Mouse (Mus musculus): ENCODE results near the gene Med9.
A peak's percentile ranks its signal among the peaks of the same experiment; 100 is the strongest.
"Not testable (repeated sequence)": the region's sequence is repeated elsewhere in the genome, so short reads cannot be mapped to it uniquely, and the experiment has no call there.

The Med9 gene

DNA sequence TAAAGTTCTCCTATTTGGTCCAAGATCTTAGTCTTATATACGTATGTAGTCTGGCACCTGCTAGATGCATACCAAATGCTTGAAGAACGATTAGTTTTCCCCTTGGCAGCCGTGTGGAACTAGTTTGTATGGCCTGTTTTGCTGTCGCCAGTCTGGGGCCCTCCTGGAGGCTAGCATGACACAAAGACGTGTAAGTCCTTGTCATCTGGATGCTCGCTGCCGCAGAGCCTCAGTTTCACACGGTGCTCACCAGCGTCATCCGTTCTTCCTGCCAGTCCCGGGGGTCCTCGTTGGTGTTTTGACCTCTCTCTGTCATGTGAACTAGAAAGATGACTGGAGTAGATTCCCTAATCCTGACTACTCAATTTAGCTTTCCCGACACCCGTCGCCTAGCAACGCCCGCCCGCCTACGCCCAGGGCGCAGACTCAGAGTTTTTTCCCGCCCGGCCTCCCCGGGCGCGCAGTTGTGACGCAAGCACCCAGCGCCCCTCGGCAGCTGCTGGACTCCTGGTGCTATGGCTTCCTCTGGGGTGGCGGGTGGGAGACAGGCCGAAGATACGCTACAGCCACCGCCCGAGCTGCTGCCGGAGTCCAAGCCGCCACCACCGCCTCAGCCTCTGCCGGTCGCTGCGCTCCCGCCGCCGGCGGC is at the start of gene Med9:
Gene Med9, plus strand, starts transcription at position 455 of the 649 bp plus-strand sequence.
- DNase-seq = peak; percentile 94

DNA sequence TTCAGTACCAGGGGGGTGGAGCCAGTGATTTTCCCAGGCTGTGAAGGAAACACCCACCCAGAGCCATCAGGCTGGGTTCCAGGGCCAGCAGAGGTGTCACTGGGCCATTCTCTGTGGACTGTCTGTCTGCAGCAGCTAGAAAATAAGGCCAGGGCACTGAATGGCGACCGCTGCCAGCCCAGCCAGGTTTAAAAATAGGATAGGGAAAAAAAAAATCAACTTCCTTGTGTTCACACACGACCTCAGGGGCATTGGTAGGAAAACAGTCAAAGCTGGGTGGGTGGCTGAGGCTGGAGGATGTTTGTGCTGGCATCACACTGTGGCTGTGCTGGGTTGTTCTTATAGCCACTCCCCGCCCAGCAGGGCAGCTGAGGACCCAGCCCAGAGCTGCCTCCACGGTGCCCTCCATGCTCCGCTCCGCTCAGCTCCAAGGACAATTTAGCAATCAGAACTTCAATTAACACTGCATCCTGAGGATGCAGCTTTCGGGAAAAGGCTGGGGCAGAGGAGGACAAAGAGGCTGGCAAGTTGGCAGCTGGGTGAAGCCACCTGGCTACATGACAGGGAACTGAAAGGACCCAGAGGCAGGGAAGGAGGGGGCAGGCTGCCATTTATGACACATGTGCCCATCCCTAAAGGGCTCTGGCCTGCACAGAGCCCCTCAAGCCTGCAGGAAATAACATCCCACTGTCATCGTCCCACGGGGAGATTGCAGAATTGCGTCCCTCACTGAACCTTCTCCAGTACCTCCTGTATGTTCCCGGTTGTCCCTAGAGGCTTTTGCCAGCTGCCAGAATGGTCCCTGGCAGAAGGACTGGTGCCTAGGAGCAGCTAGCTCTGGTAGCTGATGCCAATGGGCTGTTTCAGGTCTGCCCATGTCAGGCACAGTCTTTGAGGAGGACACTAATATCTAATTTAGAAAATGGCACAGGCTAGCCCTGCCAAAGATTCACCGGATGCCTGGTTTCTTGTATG is 48.0 kb upstream of the Med9 start:
- DNase-seq = peak; percentile 45

DNA sequence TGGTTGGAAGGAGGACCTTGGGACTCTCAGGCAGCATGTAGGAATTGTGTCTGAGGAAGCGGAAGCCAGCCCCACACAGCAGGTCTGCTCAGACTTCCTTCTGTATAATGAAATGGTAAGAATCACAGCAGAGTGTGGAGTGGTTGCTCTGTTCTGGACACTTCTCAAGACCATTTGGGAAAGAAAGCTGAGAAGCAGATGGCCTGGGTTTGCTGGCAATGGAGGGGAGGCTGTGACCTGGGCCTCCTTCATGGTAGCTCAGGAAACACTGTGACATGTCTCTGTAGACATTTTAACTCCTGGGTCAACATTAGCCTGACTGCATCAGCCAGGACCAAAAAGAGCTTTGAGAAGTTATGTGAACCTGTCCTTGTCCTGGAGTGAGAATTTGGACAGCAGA is 47.0 kb upstream of the Med9 start:
- DNase-seq = no peak

DNA sequence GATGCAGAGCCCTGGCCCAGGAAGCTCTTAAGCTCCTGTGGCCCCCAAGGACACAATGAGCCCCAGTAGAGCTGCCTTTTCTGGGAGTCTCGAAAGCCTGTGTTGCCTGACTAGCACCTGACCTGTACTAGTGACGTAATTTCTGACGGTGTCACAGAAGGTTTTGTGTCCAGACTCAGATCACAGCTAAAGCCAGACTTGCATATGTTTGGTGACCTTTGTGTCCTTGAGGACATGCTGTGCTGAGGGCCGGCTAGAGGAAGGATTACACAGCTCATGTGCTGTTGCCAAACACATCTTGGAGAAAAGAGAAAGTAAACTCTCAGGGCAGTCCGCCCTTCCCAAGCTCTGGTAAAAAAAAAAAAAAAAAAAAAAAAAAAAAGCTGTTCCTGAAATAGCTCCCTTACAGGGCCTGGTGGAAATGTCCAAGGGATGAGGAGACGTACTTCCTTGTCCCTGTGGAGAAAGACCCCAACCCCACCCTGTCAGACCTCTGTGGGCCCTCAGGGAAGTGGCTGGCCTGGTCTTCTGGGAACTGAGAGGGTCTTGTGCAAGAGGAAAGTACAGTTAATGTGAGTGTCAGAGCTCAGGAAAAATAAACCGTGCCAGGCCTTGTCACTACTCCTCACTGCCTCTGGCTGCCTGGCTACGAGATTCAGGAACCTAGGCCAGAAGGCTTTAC is 45.8 kb upstream of the Med9 start:
- DNase-seq = peak; percentile 50

DNA sequence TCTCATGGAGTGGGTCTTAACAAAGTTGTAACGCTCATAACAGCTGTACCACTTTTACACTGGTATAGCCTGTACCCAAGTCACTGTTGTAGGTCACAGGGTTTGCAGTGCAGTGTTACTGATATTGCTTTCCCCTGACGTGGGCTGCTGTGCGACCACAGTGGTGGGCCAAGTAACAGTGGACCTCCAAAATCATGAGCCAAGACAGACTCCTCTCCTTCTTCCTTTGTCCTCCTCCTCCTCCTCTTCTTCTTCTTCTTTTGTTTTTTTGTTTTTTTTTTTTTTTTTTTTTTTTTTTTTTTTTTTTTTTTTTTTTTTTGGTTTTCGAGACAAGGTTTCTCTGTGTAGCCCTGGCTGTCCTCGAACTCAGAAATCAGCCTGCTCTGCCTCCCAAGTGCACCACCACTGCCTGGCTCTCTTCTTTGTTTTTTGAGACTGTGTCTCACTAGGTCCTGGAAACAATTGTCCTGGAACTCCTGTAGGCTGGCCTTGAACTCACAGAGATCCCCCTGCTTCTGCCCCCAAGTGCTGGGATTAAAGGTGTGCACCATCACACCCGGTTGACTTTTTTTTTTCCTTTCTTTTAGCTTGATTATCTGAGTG is 41.4 kb upstream of the Med9 start:
- DNase-seq = no peak

DNA sequence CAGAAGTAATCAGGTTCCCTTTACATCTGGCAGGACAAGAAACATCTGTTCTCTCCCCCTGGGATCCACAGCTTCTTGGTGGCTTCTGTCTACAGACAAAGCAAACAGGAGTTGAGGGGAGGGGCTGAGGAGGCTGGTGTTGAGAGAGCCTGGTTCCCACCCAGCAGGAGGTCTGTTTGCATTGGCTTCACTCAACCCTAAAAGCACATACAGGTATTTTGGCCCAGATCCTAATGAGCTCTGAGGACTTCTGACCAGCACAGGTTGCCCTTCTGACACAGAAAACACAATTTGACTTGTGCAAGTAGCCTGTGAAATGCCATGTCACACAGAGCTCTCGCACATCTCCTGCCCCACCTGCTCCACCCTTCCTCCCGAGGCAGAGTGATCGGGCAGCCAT is 39.6 kb upstream of the Med9 start:
- DNase-seq = peak; percentile 56

DNA sequence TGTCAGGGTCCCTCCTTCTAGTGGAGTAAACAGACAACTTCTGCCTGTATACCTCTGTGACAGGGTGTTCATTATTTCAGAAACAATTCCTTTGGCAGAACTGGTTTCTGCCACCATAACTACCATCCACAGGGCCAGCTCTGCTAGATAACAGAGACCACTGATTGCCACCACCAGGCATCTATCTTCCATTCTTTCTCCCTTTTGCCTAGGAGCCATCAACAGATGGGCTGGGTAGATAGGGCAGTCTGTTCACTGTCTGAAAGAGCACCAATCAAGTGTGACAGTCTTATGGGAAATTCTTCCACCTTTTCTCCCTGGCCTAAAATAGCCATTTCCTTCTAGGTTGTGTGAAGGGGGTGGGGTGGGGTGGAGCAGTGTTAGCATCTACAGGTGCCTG is 37.4 kb upstream of the Med9 start:
- DNase-seq = no peak

DNA sequence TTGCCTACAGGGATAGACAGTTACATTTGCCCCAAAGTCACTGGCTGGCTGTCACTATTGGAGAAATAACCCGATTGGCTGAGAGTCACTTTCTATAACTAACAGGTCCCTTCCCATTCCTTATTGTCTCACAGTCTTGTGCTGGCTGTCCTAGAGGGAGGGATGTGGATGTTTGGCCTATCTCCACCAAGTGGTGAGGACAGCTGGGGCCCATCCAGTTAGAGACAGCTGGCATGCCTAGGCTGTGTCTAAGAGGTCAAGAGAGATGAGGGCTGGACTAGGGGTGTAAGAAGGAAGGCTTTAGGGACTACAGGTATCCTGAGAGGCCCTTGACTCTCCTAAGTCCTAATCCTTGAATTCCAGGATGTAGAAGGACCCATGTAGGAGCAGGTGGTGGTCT is 36.5 kb upstream of the Med9 start:
- DNase-seq = no peak

DNA sequence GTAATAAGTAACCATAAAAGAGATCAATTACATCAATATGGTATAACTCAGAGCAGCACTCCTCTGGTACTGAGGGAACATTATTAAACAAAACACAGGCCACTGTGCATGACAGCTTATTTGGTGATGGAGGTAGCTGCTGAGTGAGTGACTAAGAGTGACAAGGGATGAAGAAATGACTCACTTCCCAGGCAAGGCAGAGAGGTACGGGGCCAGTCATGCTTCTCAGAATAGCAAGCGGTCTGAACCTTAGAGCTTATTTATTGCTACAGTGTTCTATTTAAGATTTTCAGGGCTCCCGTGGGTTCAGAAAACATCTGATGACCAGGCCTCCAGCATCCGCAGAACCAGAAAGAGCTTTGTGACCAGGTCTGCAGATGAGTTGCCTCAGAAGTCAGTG is 34.3 kb upstream of the Med9 start:
- no peak for DNase-seq

DNA sequence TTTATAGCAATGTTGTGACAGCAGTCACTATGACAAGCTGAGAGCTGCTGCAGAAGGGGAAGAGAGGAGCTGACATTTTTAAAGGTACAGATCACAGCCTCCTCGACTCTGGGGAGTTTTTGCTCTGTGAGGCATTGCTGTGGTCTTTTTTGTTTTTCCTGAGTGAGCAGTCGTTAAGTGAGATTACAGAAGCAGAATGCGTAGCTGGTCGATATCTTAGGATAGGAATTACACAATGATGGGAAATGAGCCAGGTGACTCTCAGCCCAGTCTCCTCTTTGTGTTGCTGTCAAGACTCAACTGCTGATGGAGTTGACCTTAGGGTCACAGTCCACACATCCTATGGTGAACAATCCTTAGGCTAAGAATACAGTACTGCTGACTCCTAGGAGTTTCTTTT is 30.0 kb upstream of the Med9 start:
- no peak for DNase-seq

DNA sequence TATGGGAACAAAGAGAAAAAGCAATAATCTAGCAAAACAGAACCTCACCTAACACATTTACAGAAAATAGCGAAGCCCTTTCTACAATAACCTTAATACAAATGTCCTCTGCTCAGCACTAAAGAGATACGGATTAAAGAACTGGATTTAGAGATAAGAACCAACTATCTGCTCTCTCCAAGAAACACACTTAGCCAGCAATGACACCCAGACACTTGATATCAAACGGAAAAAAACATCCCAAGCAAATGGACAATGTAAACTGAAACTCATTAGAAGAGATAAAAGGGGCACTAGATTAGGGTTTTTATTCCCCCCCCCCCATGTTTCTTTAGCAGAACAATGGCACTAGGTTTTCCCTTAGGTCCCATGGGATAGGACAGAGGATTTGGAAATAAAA is 28.6 kb upstream of the Med9 start:
- DNase-seq = no peak

DNA sequence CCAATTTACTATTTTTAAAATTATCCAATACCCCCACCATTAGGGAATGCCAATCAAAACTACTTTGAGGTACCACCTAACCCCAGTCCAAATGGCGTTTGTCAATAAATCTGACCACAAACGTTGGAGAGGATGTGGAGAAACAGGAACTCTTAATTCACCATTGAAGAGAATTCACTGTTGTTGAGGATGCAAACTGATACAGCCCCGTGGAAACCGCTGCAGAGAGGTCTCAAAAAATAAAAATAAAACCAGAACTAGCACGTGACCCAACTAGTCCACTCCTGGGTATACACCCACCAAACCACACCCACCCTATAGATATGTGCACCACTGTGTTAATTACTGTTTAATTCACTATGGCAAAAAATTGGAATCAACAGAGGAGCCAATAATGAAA is 27.7 kb upstream of the Med9 start:
- no peak for DNase-seq

DNA sequence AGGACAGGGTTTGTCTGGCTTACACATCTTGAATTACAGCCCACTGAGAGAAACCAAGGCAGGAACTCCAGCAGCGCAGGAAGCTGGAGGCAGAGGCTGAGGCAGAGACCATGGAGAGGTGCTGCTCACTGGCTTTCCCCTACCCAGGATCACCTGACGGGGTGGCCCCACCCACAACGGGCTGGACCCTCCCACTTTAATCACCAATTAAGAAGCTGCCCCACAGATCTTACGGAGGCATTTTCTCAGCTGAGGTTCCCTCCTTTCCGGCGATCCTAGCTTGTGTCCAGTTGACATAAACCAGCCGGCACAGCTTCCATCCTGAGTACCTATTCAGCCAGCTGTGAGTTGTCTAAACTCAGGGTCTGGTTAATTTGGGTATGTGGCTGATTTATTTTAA is 26.7 kb upstream of the Med9 start:
- DNase-seq = peak; percentile 75

DNA sequence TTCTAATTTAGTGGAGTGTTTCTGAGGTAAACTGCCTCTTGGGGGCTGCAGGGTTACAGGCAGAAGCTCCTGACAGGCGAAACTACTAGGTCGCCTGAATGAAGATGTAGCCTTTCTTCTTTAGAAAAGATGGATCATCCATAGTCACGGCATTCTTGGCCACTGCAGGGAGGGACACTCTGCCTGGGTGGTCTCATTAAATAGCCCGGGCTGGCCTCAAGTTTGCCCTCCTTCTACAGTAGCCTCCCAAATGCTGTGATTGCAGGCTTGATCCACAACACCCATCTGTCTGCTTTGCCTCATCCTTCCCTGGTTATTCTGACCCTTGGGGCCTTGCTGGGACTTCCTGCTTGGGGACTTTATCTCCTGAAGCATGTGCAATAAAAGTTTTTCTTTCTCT is 18.0 kb upstream of the Med9 start:
- no peak for DNase-seq

DNA sequence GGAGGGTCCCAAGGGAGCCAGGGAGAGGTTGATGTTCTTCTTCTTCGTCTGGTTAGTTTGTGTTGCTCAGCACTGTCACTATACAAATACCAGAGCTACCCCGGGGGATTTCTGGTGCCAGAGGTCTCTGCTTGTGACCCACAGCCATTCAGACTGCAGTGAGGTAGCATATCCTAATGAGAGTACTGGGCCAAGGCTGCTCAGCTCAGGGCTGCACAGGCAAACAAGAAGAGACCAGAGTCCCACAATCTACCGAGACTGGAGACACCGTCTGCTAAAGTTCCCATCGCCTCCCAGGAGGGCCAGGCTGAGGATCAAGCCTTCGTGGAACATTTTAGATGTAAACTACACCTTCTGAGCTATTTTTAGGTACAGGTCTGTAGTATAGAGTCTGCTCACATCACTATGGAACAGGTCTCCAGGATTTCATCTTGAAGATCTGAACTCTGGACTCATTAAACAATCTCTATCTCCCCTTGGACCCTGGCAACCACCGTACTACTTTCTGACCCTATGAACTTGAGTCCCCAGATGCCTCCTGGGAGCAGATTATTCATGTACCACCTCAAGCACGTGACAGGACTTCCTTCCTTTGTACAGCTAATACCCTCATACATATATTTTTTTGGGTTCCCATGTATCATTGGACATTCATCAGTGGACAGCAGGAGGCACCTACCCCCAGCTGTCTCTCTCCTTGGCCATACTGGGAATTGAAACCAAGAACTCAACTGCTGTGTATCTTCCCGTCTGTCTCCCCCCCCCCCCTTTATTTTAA is 15.3 kb upstream of the Med9 start:
- DNase-seq = no peak

DNA sequence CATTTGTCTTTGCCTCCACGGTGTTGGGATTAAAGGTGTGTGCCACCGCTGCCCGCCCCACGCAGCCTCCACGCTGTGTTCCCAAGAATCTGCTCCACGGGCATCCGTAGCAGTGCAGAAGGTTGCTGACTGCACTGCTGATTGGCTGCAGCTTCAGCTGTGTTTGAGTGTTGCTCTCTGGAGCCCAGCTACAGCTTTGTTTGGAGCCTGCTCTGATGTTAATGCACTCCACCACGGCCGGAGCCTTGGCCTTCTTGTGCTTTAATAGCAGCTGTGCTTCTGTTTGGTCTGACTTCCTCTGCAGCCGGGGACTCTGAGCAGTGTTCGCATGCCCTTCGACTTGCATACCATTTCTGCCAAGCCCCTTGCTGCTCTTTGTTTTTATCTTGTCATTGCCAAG is 14.1 kb upstream of the Med9 start:
- DNase-seq = no peak

DNA sequence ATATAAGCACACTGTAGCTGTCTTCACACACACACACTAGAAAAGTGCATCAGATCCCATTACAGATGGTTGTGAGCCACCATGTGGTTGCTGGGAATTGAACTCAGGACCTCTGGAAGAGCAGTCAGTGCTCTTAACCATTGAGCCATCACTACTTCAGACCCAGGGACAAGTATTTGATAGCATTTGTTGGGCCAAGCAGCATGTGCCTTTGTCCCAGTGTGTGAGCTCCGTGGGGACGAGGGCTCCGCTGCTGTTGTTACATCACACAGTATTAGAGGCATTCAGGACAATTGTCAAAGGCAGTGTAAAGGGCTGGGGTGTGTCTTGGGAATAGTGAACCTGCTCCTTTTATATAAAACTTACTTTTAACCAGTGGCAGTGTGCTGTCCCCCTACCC is 11.0 kb upstream of the Med9 start:
- no peak for DNase-seq

DNA sequence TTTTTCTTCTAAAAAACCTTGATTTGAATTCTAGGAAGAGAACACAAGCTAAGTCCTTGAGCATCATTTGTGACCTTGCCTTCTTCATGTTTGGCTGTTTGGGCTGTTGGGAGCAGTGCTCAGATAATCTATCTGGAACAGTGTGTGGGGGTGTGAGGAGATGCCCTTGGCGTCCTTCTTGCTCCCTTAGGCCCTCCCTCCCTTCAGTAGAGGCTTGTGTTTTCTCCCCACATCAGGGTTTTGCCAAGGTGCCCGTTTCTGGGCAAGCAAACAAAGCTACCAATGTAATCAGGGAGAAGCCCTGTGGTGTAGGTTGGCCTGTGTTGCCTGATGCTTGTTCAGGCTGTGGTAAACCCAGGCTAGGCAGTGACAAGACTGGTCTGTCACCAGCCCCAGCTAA is 10.4 kb upstream of the Med9 start:
- DNase-seq = no peak

DNA sequence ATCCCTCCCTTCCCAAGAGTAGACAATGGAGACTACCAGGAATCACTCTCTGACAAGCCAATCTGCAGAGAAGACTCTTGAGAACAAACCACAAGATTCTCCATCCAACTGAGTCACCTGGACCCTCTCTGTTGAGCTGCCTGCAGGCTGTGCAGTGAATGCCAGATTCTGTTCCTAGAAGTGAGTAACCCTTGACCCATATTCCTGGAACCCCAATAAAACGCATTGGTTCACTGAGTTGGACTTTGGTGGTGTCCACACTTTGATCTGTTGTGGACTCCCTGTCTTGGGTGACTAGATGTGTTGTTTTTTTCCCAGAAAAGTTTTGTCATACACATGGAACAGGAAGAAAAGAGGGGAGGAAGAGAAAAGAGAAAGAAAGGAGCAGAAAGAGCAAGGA is 8.2 kb upstream of the Med9 start:
- DNase-seq = peak; percentile 20

DNA sequence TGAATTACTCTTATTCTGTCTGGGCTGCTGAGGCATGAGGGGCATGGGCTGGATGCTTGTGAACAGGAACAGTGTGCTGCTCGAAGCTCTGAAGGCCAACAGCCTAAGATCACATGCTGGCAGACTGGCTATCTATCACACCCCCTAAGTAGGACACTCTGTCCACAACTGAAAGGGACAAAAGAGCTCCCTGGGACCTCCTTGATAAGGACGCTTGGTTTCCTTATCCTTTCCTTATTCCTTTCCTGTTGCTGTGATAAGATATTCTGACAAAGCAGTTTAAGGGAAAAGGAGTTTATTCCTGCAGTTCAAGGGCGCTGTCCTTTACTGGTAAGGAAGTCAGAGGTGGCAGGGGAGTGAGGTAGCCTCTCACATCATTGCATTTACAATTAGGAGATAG is 7.4 kb upstream of the Med9 start:
- DNase-seq = no peak

DNA sequence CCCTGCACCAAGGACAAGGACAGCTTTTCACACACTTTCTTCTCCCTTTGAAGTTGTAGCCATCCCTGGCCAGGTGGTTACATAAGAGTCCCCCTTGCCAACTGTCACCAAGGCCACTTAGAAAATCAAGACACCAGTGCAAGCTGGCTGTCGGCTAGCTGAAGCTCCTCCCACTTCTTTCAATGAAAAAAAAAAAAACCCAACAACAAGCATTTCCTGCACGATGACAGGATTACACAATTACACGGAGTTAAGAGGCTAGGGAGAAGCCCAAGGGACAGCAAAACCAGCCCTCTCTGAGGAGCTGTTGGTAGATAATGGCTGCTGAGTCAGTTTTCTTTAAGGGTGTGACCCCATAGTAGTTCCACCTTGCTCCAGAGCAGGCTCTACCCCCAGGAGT is 6.6 kb upstream of the Med9 start:
- no peak for DNase-seq

DNA sequence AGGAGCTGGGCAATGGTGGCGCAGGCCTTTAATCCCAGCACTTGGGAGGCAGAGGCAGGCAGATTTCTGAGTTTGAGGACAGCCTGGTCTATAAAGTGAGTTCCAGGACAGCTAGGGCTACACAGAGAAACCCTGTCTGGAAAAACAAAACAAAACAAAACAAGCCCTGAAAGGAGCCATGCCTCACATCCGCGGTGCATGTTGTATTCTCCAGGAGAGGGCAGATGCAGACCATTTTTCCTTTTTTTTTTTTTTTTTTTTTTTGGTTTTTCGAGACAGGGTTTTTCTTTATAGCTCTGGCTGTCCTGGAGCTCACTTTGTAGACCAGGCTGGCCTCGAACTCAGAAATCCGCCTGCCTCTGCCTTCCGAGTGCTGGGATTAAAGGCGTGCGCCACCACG is 3.2 kb upstream of the Med9 start:
- not testable (repeated sequence) for DNase-seq

DNA sequence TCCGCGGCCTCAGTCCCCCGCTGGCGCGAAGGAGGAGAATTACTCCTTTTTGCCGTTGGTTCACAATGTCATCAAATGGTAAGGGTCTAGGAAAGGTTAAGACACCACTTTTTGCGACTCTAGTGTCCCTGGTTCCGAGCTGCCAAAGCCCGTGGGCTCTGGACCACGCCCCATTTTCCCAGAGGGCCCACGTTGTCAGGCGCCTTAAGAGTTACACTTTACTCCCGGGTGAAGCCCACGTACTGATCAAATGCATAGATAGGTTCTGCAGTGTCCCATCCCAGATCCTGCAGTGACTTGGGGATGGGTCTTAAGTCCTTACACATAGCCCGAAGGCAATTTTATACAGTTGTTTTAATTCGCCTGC is 378 bp downstream of the Med9 start:
- no peak for DNase-seq

All from kidney, adult 18-20 months (tissue).